Comparison of ENCODE assay signal across 9 mouse cellular contexts in genomic region chr8:122865441-122865840, GRCm38 (mm10). TPM values are rescaled to one million over a fixed set of nuclear protein-coding genes. Genes with fewer than 3 reads are reported as not detected.
DNase-seq lines count a peak whose midpoint lies in the region; ATAC-seq and TF ChIP-seq lines count a peak whose summit lies in the region.
"Had no signal": no experiment of that assay in that cellular context is flagged by ENCODE, and none has a peak within 500 bp of the region (broad histone marks: within the 10 kb centered on the region; RNA-seq: fewer than 3 reads in every experiment).

No protein-coding gene starts in this region.

- no peak for ATAC-seq in liver, postnatal 0 days
- no peak for ATAC-seq in frontal cortex, adult (ENCODE audit: low TSS enrichment)

- TF ChIP-seq CTCF in layer of hippocampus, adult 2 months (conservative IDR thresholded peaks at IDR 0.05), result peak; percentile 63
- peak; percentile 59 for TF ChIP-seq CTCF in liver, postnatal 0 days (IDR thresholded peaks at IDR 0.05; ENCODE audit: low read depth)

- no peak overlapping the region for H3K9ac ChIP-seq in liver, postnatal 0 days (replicated peaks)

- 0 out of 2 replicates have a peak overlapping the region, but pooled peaks have one; percentile 36 for H3K4me2 ChIP-seq in liver, postnatal 0 days (ENCODE audit: low read depth, low read length)

- peaks cover 9% of the 10 kb centered on the region for H3K4me1 ChIP-seq in liver, postnatal 0 days (ENCODE audit: insufficient read depth)

- peak overlapping the region; percentile 38 for H3K4me3 ChIP-seq in layer of hippocampus, adult 2 months
- H3K4me3 ChIP-seq in liver, postnatal 0 days (ENCODE audit: low read depth, low read length), result no peak overlapping the region

- no peaks in the 10 kb centered on the region for H3K36me3 ChIP-seq in liver, postnatal 0 days (replicated peaks; ENCODE audit: insufficient read depth, low read length)

- TF ChIP-seq EP300 in liver, postnatal 0 days (IDR thresholded peaks at IDR 0.05; ENCODE audit: low read depth), result no peak

- H3K27ac ChIP-seq in layer of hippocampus, adult 2 months, result no peak overlapping the region
- no peak overlapping the region for H3K27ac ChIP-seq in liver, postnatal 0 days (ENCODE audit: low read depth)
- H3K27ac ChIP-seq: macrophage had no signal

- 0 out of 2 replicates have a peak, but pooled peaks cover 6% of the 10 kb centered on the region for H3K27me3 ChIP-seq in liver, postnatal 0 days (ENCODE audit: insufficient read depth, low read length)

- no peaks in the 10 kb centered on the region for H3K9me3 ChIP-seq in liver, postnatal 0 days (ENCODE audit: low read length)

- 51% methylated on average over 10 of the region's 10 CpGs for WGBS in liver, postnatal 0 days (ENCODE audit: insufficient replicate concordance)

- no peak for DNase-seq in layer of hippocampus, adult 2 months (ENCODE audit: low spot score in 2 of 2)
- no peak for DNase-seq in layer of hippocampus, adult 11-12 months (ENCODE audit: low spot score)
- DNase-seq in c-Kit-positive CD71-negative TER-119-negative erythroid progenitor cells, embryonic 14.5 days (ENCODE audit: low read depth), result peak; percentile 16
- DNase-seq in heart, postnatal 4 days, result peak; percentile 36
- DNase-seq in liver, postnatal 0 days, result peak; percentile 50
- peak; percentile 64 for DNase-seq in thymus, postnatal 0 days (ENCODE audit: low spot score)
- no peak for DNase-seq in adrenal gland, adult (ENCODE audit: inconsistent age in 2 of 2, low spot score in 1 of 2)

RNA-seq across cellular contexts. Expression of gene Cdh15, which starts 17.7 kb away (rescaled TPM):
- total RNA-seq in layer of hippocampus, adult 2 months (2021), result under 1 TPM; 0.93 to 1.00 TPM
- under 1 TPM in 1 of 2 experiments, not detected in 1; 0.16 TPM for total RNA-seq in heart, postnatal 4 days (2021)
- polyA plus RNA-seq in liver, postnatal 0 days (2015; fragmentation: Nextera tagmentation; extraction: Ambion mirVana), result 0.05 TPM in 1 of 2 replicates, not detected in the other
- 0.21 and 0.36 TPM in 2 replicates for polyA plus RNA-seq in thymus, postnatal 0 days (2015; fragmentation: Nextera tagmentation; extraction: Ambion mirVana)
- polyA plus RNA-seq: macrophage had no signal

Comparison
In these comparisons a context has a peak if more than half of its experiments do, and no peak if none do; other contexts are left out.
1. DNase-seq: peak in c-Kit-positive CD71-negative TER-119-negative erythroid progenitor cells, embryonic 14.5 days (single experiment), heart, postnatal 4 days (single experiment), liver, postnatal 0 days (single experiment) and thymus, postnatal 0 days (single experiment); none in layer of hippocampus, adult 2 months (0 of 2), layer of hippocampus, adult 11-12 months (single experiment) and adrenal gland, adult (0 of 2).